Mouse (Mus musculus) ZHBTc4 (cell line): ENCODE measurements around the gene Dalrd3.

Experiments used
- DNase-seq: peaks from one replicate; pipeline ENCODE4 v3.0.0-alpha.2; 2011; ENCODE audit warnings: low read depth, low spot score

Gene Dalrd3

DNA sequence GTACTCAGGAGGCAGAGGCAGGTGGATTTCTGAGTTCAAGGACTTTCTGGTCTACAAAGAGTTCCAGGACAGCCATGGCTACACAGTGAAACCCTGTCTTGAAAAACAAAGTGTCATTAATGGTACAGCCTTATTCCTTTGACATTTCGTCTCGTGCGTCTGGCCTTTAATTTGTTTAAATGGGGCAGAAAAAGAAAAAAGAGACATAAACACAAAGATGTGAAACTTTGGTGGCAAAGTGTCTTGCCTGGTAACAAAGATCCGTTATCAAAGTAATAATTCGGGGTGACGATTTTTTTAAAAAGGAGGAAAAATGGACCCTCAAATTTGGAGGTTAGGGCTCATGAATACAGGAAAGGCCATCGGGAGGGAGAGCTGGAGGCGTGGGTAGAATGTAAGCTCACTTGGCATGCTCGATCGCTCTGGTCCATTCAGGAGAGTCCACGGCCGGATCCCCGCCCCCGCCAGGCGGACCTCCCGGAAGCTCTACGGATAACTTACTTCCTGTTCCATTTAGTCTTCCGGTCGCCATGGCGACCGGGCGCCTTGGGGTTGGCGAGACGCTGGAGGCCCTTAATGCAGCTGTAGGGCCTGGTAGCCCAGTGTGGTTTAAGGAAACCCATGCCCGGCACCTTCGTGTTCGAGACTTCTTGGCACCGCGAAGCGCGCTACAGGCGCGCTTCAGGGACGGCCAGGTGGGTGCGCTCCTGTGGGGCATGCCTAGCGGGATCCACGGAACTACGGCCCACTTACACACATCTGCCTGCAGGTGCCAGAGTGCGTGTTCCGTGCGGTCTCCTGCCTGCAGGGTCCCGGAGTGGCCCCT, at the start of gene Dalrd3:
Gene Dalrd3 (plus strand): TSS at position 506 of the 826 bp plus-strand sequence.
- peak; percentile 97 for DNase-seq

DNA sequence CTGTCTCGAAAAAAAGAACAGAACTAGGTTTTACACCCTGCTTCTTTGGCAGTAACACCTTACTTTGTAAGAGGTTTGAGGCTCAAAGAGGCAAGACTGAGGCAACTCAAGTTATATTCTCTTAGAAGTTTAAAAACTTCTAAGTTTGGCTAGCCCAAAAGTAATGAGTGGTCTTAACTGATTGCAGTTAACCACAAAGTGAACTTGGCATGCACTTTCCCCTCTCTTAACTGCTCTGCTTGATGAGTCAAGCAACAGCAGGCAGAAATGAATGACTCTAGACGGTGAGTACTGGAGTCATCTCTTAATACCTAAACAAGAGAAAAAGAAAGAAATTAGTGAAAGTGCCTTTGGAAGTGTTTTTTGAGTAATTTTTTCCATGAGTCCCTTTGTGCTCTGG, 48.1 kb upstream of the Dalrd3 start:
- DNase-seq: no peak

DNA sequence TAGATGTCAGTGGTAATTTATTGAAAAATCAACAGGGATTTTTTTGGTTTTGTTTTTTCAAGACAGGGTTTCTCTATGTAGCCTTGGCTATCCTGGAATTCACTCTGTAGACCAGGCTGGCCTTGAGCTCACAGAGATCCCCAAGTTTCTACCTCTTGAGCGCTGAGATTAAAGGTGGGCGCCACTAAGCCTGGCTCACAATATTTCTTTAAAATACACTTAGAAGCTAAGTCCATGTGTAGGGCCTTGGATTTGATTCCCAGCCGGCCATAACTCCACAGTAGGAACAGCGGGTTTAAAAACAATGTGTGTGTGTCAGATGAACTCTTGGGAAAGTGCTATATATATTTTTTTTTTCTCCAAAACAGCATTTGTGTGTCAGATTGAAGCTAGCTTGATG, 46.3 kb upstream of the Dalrd3 start:
- no peak for DNase-seq

DNA sequence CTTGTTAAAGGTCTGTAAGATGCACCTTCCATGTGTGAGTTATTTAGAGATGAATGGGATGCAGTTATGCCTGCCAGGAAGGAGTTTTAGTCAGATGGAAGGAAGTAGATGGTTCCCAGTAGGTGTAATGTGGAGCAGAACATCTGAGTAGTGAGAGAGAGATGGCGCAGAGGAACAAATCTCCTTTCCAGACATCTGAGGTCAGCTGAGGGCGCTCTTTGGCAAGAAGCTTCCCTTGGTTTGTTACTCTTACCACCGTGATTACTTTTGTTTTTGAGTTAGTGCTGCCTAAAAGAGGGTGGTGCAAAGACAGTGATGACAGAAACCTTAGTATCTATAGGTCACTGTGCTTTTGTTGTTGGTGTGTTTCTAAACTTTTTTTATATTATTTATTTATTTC, 44.3 kb upstream of the Dalrd3 start:
- DNase-seq: no peak

DNA sequence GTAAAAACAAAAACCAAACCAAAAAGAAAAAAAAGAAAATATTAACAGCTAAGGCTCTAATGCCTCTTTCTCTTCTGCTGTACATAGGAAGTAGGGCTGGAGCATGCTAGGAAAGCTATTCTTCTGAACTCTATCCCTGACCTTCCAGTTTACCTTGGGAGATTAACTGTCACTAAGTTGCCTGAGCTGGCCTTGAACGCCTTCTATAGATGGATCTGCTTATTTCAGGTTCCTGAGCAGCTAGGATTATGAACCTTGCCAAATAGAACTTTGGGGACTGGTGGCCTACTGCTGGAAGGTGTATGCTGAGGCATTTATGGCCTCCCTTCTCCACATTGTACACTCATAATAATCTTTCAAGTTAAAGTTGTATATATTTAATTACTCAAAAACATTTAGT, 38.7 kb upstream of the Dalrd3 start:
- no peak for DNase-seq

DNA sequence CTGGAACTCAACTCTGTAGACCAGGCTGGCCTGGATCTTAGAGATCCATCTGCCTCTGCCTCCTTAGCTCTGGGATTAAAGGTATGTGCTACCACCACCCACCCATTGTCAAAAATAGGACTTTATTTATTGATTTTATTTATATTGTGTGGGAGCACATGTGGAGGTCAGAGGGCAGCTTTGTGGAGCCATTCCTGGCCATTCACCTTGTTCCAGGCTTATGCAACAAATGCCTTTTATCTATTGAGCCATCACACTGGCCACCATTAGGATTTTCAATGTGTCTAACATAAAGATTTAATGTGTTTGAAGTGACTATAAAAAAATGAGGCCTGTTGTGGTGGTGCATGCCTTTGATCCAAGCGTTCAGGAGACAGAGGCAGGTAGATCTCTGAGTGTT, 38.2 kb upstream of the Dalrd3 start:
- no peak for DNase-seq

DNA sequence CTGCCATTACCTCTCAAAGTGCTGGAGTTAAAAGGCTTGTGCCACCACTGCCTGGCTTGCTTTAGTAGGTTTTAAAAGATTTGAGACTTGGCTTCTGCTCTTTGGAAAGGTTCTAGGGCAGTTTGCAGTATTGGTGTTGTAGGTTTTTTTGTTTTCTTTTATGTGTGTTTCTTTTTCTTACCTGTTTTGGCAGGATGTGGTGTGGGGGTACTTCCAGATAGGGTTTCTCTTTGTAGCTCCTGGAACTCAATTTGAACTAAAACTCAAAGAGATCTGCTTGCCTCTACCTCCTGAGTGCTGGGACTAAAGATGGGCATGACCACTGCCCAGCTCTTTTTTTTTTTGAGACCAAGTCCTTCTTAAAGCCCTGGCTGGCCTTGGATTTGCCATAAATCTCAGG, 28.8 kb upstream of the Dalrd3 start:
- DNase-seq: no peak

DNA sequence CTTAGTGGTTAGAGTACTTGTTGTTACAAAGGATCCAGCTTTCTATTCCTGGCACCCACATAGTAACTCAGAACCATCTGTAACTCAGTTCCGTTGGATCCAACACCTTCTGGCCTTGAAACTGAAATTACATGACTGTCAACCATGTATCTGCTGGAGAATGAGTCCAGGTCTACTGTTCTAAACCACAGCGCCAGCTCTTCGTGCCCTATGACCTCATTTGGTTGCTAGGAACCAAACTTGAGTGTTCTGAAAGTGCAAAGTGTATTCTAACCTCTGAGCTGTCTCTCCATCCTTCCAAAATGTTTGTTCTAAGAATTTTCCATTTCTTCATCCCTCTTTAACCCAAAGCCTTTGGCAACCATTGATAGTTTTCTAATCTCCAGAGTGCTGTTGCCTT, 23.7 kb upstream of the Dalrd3 start:
- DNase-seq: no peak

DNA sequence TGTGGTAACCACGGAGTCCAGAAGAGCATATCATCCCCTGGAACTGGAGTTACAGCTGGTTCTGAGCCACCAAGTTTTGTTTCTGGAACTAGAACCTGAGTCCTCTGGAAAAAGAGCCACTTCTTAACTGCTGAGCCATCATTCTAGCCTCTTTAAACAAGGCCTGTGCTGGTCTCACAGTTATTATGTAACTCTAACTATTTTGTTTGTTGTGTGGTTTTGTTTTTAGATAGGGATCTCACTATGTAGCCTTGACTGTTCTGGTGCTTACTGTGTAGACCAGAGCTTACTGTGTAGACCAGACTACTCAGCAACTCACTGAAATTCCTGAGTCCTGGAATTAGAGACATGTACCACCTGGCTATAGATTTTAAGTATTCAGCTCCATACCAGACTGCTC, 22.8 kb upstream of the Dalrd3 start:
- no peak for DNase-seq

DNA sequence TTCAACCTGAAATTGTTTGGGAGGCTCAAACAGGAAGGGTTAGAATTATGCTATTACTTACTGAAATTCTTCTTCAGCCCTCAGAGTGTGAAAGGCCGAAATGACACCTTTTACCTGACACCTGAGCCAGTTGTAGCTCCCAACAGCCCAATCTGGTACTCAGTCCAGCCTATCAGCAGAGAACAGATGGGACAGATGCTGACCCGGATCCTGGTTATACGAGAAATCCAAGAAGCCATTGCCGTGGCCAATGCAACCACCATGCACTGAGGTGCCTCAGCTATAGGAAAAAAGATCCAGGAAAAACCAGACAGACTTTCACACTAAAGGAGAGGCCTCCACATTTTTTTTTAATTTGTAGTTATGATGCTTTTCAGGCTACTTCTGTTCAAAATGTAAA, 10.5 kb upstream of the Dalrd3 start:
- no peak for DNase-seq

DNA sequence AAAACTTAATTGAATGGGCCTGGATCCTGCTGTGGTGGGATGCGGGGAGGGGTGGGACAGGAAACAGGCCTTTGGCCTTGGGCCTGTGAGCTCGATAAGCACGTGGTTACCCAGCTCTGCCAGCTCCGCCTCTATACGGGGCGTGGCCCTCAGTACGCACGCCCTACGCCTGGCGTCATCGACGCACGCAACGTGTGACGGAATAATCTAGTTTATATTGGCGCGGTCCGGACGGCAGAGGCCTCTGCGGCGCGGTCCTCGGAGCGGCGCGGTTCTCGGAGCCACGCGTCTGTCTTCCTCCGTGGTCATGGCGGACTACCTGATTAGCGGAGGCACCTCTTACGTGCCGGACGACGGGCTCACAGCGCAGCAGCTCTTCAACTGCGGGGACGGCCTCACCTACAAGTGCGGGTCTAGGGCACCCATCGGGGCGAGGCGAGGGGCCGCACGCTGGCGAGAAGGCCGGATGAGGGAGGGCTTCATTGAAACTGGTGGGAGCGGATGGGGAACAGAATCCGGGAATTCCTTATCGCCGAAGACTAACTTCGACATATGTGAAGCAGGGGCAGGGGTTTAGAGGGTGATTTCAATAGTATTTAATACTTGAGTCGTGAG, 9.4 kb upstream of the Dalrd3 start, which contains the start of gene Impdh2:
Gene Impdh2 (plus strand): TSS at position 60 of the 615 bp plus-strand sequence.
- DNase-seq: peak; percentile 100

DNA sequence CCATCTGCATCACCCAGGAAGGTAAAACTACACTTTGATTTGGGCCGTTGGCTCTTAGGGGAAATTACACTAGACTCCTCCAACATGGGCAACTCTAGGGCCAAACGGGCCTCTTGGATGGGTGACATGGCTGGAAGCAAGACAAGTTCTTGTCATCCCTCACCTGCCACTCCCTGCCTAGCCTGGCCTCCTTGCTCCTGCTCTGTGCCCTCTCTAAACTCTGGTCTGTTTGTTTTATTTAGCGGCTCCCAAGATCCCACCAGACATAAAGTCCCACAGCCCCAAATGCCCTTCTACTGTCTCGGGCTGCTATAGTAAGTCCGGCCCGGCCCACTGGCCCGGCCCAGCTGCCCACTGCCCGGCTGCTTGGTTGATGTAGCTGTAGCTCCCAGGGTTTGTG, 6.0 kb upstream of the Dalrd3 start:
- no peak for DNase-seq

DNA sequence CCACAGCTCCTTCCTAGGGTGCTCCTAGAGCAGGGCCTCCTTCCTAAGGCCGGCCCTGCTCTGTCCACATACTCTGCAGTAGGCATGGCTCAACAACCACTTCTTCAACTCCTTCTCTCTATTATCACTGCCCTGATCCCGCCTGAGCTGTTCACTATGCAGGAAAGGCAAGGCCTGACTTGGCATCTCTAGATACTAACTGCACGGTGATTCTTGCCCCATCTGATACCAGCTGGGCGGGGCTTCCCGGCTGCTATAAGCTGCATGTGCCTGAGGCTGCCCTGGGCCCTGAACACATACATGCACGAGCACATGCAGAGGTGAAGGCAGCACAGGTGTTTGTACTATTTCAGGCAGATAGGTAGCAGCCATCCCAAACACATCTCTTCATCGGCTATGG, 5.6 kb upstream of the Dalrd3 start:
- no peak for DNase-seq

DNA sequence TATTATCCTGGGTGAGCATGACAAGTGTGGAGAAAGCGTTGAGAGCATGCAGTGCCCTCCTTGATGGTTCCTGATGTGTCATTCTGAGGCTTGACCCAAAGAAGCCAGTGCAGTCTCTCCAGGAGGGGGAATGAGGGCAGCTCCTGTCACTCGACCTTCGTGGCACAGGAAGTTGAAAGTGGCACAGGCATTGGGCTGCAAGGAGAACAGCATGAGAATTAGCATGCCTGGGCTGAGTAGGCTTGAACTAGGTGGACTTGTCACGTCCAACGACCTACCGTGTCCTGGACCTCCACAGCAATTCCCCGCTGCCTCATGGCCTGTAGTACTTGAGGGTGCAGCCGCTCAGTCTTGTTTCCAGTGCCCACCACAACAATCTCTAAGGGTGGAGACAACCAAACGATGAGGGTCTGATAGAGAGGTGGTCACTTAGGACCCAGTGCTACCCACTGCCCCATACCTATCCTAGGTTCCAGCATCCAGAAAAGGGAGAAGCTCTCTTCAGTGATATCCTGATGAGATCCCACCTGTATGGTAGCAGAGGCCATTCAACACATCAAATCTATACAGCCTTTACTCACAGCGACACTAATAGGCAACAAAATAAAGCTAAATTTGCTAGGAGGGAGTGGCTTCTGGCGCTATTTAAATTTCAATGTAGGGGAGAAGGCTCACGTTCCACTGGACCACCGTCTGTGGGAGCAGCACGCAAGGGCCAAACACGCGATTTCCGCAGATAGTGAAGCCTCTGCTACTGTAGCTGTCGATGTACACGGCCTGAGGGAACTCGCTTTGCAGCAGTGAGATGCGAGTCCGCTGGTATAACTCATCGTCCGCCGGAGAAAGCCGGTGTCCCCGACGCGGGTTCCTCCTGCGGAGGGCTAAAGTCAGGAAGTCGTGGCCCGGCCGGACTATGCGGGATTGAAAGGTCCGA, 3.5 kb upstream of the Dalrd3 start:
- DNase-seq: no peak

DNA sequence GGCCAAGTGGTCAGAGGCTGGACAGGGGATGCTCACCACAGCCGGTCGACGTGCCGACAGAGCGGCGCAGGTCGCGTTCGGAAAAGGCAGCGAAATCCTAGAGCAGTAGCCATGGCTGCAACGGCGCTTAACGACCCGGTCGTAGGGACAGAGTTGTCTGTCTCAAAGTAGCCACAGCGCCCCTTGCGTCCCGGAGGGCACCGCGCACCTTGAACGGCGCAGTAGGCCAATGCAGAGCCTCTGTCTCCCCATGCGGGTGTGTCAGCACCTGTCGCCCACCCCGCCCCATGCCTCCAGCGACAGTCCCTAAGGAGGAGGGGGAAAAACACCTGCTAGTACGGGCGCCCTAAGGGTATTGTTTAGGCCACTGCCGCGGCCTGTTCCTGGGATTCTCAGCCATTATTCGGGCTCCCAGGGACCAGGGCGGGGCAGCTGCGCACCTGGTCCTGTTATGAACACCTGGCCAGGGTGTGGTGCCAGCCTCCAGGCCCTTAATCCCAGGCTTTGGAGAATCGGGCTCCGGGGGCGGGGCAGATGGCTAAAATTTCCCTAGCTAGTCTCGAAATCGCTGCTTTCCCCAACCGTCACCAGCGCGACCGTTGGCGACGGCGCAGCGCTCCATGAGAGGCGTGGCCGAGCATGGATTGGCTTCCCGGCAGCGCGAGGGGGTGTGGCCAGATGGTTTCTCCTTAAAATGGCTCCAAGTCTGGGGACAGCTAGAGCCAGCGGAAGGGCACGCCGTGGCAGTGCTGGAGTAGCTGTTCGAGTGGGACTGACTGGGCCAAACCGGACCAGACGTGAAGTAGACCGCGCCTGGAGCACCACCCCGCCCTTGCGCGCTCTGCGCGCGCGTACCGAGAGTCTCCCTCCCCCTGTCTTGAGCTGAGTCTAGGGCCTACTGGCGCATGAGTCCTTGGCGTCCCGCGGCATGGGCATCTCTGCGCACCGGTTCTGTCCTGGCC, 2.6 kb upstream of the Dalrd3 start, which contains the start of gene Ndufaf3:
Gene Ndufaf3 (minus strand): TSS at position 620 of the 962 bp plus-strand sequence.
- peak; percentile 99 for DNase-seq

DNA sequence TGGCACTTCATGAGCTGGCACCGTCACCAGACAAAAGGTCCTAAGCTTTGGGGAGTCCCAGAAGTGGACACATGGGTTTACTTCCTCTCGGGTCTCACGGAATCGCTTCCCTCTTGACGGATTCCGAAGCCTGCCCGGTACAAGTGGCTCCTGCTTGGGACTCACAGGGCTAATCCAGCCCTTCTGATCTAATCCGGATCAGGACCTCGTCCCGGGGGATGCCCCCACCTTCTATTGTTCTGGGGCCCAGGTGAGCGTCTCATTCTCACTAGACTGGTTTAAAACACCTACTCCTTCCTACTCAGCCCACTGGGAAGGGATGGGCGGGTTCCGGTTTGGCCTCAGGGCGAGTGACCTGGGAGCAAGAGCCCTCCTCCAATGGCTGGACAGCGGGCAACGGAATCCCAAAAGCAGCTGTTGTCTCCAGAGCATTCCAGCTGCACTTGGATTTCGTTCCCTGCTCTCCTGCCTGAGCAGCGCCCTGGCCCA, 1.7 kb upstream of the Dalrd3 start:
- peak; percentile 80 for DNase-seq

DNA sequence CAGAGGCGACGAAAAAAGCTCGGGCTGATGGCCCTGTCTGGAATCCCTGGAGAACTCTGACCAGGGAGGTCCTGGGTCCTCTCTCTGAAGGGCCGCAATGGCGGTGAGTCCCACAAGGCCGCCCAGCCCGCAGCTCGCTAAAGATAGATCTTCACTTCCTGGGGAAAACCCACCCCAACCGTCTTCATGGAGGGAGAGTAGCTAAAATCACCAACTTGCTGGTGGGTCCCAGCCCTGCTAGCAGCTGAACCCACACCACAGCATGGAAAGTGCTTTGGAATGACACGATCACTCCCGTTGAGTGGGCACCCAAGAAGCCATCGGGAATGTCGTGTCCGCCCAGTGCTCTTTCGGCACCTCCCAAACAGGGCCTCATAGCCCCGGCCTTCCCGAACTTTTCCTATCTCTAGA, 1.2 kb upstream of the Dalrd3 start:
- no peak for DNase-seq

DNA sequence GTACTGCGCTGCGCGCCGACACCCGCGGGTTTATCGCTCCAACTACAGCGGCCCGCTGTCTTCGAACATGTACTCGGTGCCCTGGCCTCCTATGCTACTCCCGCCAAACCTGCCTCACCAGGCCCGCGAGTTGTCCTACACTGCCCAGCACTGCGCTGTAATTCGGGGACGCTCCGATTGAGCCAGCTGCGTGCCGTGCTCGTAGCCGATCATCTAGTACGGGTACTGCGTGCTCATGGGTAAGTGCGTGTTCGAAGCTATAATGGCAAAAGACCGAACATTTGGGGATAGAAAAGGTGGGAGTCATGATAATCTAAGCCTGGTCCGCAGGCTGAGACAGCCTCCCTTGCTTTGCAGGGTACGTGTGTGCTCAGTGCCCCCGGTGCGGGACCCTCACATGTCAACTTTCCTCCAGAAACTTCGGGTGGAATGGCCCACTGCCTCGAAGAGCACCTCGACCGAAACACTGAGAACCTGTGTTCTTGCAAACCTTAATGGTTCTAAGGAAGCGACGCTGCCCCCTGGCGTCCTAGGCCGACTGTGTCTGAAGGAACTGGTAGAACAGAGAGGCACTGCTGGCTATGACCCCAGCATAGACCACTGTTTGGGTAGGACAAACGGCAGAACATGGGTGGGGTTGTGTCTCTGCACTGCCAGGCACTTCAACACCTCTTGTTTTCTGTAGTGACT, 666 bp downstream of the Dalrd3 start:
- peak; percentile 94 for DNase-seq

DNA sequence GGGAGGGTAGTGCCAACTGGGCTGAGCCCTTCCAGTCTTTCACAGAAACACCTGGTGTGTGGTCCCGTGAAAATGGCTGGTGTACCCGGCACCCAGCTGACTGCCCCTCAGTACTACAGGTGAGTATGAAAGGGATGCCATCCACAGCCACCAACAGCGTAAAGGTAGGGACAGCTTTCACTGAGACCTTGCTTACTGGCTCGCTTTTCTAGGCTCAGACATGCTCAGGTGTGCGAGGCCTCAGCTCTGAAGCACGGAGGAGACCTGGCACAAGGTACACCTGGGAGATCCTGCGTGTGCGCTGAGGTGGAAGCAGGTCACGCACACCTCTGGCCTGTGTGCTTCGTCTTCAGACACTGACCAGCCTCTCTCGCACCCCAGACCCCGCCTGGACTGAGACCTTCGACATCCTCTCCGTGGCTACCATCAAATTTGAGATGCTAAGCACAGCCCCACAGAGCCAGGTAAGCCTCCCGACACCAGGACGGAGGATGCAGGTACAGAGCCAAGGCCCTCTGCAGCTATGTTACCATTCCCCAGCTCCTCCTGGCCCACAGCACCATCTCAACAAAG, 1.8 kb downstream of the Dalrd3 start:
- no peak for DNase-seq

DNA sequence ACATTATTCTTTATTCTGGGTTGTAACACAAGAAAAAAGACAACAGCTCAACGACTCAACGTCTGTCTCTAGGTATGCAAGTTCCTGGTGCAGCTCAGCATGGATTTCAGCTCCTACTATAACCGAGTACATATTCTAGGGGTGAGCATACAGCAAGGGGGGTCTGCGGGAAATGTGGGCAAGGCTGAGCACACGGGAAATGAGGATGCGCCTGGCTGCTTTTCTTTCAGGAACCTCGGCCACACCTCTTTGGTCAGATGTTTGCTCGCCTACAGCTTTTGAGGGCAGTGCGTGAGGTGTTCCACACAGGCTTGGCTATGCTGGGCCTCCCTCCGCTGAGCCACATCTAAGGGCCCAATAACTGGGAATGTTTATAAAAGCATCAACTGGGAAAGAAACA, 2.6 kb downstream of the Dalrd3 start:
- DNase-seq: no peak
